Mouse (Mus musculus): ENCODE data around the gene Lrrc26.

Lrrc26 gene

DNA sequence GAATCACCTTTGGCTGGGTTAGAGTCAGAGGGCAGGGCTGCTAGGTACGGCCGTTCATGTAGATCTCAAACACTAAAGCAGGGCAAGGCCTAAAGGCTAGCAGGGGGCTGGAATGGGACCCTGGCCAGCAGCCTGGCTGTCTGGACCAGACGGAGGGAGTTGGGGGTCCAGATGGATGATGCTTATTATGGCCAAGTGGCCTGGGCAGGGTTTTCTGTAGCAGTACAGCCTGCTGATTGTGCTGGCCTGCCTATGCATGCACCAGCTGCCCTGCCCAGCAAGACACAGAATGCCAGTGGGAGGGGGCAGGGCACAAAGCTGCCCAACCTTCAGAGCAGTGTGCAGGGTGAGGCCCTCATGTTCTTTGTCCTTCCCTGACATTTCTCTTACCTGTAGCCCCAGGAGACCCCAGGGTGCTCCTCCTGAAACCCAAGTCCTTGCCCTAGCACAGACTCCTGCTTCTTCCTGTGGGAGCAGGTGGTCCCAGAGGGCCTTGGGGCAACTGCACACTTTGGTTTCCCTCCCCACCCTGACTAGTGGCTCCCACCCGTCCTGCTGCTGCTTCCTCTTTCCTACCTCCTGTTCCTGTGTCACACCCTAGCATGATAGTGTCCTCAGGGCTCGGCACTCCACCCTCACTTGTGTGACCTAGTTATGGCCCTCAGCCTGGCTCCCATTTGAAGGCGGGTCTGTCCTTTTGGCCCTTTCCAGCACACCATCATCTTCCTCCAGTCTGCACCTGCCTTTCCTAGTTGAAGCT, 23.6 kb upstream of the Lrrc26 start:
- DNase-seq (ENCODE audit: low read depth, low spot score): peak; percentile 51

DNA sequence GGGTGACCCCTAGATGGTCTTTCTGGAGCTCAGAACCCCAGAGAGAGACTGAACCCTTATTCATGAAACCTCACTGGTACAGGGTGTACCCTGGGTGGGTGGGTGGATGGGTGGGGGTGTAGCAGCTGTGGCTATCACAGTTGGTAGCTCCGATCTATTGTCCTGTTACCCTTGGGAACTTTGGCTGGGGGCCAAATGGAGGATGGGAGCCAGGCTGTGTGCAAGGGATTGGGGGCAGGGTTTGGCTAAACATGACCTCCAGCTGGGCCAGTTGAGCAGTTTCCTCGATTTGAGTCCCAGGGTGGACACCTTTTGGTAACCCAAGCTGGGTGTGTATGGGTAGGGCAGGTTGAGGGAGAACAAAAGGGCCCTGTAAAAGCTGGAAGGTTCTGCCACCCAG, 23.0 kb upstream of the Lrrc26 start:
- no peak for DNase-seq (ENCODE audit: low read depth, low spot score)

DNA sequence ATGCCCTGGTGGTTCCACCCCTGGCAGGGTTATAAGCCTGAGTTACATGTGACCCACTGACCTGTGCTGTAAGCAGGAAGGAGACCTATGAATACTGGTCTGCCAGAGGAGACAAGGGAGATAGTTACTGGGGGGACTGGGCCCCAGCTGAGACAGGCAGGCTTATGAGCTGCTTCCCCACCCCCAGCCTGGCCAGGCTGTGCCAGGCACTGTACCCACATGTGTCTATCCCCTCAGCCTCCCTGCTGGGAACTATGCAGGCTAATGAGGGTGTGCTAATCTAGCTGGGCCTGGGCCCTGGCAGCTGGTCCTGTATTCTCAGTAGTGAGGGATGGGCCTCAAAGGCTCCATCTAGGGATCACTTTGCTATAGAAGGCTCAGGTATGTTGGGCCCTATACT, 22.5 kb upstream of the Lrrc26 start:
- DNase-seq (ENCODE audit: low read depth, low spot score): no peak

GRCm38 (mm10) chr2:25267746-25268309, 21.9 kb upstream of the Lrrc26 start:
- no peak for DNase-seq (ENCODE audit: low read depth, low spot score)

DNA sequence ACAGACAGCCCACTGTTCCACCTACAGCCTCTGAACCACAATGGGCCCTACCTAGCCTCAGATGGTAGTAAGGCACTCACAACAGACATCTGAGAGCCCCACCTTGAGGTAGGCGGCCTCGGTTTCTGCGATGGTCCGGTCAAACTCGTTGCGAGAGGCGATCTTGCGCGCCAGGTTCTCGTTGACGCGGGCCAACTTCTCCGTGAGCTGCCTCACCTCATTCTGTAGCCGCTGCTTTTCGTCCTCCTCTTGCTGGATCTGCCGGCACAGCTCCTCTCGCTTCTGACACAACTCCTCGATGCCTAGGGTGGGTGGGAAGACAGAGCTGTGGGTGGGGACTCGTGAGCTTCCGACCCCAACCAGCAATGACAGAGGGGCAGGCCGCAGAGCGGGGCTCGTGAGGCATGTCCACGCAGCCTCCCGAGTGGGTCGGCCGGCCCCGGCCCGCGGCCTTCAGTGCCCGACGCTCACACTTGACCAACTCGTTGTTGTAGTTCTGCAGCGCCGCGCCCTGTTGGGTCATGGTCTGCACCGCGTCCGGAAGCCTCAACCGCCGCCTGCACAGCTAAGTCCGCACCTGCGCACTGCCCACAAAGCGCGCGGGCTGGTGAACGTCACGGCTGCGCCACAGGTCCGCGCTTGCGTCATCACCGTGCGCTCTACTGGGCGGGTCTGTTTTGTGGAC, 17.7 kb upstream of the Lrrc26 start, which contains the start of the genes Ssna1 and Anapc2:
Gene Ssna1, minus strand, starts transcription at position 612 of the 685 bp plus-strand sequence.
Gene Anapc2, plus strand, starts transcription at position 652 of the 685 bp plus-strand sequence.
- peak; percentile 98 for DNase-seq (ENCODE audit: low read depth, low spot score)

- DNase-seq (ENCODE audit: low read depth, low spot score): no peak
These were observed 17.2 kb upstream of the Lrrc26 start for GRCm38 (mm10) chr2:25272515-25272914.

DNA sequence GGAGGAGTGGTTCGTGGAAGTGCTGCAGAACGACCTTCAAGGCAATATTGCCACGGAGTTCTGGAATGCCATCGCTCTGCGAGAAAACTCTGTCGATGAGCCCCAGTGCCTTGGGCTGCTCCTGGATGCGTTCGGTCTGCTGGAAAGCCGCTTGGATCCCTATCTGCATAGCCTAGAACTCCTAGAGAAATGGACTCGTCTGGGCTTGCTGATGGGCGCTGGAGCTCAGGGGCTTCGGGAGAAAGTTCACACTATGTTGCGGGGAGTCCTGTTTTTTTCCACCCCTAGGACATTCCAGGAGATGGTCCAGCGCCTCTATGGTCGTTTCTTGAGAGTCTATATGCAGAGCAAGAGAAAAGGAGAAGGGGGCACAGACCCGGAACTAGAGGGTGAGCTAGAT, 16.7 kb upstream of the Lrrc26 start:
- no peak for DNase-seq (ENCODE audit: low read depth, low spot score)

- DNase-seq (ENCODE audit: low read depth, low spot score): peak; percentile 84
These were observed 10.5 kb upstream of the Lrrc26 start for GRCm38 (mm10) chr2:25278928-25279882.

GRCm38 (mm10) chr2:25285551-25285950, 4.2 kb upstream of the Lrrc26 start:
- no peak for DNase-seq (ENCODE audit: low read depth, low spot score)

- DNase-seq (ENCODE audit: low read depth, low spot score): no peak
These were observed 3.4 kb upstream of the Lrrc26 start for GRCm38 (mm10) chr2:25286314-25286713.

DNA sequence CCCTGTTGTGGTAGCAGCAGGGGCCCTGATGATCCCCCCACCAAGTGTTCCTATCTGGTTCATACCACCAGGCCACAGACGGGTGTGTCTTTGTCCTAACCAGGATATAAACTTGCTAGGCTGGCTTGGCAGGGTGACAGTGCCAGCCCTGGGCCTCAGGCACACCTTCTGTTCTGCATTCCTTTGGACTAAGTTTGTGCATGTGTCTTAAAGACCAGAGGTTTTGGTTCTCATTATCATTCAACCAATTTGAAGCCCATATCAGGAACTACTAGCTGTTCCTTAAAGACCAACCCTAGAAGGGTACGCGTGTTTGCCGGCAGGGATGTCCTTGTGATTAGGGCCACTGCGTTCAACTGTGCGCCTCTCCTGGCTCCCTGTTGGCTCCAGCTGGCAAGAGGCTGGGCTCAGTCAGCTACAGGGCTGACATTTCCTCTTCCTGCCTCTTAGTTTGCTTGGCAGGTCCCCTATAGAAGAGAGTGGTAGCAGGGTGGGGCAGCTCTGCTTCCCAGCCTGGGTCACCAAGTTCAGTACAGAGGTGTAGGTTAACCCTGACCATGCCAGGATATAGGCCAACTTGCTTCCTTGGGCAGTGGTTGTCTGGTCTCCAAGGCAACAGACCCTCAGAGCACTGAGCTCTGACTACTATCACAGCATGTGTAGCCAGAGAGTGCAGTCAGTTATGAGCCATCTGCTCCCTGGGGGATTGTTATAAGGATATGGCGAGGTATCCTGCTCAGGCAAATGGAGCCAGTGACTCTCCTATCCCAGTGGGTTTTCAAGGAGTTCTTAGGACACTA, 2.7 kb upstream of the Lrrc26 start:
- no peak for DNase-seq (ENCODE audit: low read depth, low spot score)

DNA sequence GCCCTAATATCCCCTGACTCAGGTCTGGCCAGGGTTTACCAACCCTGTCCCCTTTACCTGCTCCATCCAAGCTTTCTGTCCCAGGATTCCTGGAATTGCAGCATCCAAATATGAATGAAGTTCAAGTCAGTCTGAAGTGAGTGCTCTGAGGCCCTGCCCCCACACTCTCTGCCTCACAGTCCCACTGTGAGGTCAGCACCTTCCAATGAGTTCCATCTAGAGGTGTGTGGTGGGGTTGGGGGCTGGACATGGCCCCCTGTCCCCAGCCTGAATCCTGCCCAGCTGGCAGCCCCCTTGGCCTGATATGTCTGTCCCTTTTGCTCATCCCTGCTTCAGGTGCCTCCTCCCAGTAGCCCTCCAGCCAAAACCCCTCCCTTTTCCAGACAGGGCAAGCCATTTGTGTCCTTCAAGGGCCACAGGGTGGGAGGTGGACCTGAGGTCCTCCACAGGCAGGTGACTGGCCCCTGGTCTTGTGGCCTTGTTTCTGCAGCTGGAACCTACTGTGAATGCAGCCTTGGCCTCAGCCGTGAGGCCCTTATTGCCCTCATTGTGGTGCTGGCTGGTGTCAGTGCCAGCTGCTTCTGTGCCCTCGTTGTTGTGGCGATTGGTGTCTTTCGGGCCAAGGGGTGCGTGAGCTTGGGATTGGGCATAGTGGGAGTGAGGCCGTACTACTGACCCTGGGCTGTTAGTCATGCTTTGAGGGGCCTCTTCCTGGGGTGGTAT, 1.6 kb upstream of the Lrrc26 start, which contains the start of gene Tmem210:
Gene Tmem210, plus strand, starts transcription at position 219 of the 723 bp plus-strand sequence.
- DNase-seq (ENCODE audit: low read depth, low spot score): no peak

- no peak for DNase-seq (ENCODE audit: low read depth, low spot score)
These were observed 875 bp upstream of the Lrrc26 start for GRCm38 (mm10) chr2:25288734-25289345.

- no peak for DNase-seq (ENCODE audit: low read depth, low spot score)
These were observed 543 bp downstream of the Lrrc26 start for GRCm38 (mm10) chr2:25290101-25290815.

DNA sequence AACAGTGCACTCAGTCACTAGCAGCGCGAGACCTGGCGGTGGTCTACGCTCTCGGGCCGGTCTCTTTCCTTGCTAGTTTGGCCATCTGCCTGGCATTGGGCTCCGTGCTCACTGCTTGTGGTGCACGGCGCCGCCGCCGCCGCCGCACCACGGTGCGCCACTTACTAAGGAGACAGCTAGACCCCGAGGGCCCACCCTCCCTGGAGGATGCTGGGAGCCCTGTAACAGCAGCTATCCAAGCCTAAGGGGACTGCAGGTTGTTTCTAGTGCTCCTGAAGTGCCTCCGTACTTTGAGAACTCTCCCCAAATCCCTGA, 1.1 kb downstream of the Lrrc26 start:
- DNase-seq (ENCODE audit: low read depth, low spot score): no peak

GRCm38 (mm10) chr2:25291184-25292053, 1.7 kb downstream of the Lrrc26 start:
- DNase-seq (ENCODE audit: low read depth, low spot score): no peak

DNA sequence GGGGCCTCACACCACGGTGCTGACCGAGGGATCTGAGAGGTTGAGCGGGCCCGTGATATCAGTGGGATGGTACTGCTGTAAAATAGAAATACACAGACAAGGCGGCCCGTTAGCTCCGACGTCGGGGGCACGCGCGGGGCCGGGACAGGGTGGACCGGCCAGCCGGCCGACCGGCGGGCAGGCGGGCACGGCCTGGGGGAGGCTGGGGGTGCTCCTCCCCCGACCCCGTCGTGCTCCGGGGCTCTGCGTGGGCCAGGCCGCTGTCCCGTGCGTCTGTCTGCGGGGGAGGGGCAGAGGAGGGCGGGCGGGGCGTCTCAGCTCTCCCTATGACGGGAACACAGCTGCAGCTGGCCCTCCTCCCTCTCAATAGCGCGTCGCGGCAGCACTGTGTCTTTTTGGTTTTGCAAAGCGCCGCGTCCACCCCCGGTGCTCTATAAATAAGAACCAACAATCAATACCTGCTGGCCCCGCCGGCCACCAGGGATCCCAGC, 2.4 kb downstream of the Lrrc26 start:
- peak; percentile 20 for DNase-seq (ENCODE audit: low read depth, low spot score)

GRCm38 (mm10) chr2:25292856-25293255, 3.1 kb downstream of the Lrrc26 start:
- peak; percentile 64 for DNase-seq (ENCODE audit: low read depth, low spot score)

All from A20 (cell line).